In genomic region chr10:21924051-21924720, GRCm38 (mm10) we compare ENCODE assay signal across 9 mouse cellular contexts. TPM values are rescaled to one million over a fixed set of nuclear protein-coding genes. Genes with fewer than 3 reads are reported as not detected.
DNase-seq lines count a peak whose midpoint lies in the region; ATAC-seq and TF ChIP-seq lines count a peak whose summit lies in the region.
"Had no signal": no experiment of that assay in that cellular context is flagged by ENCODE, and none has a peak within 500 bp of the region (broad histone marks: within the 10 kb centered on the region; RNA-seq: fewer than 3 reads in every experiment).

No protein-coding gene starts in this region.

- no peak for TF ChIP-seq CTCF in intestine, postnatal 0 days (IDR thresholded peaks at IDR 0.05; ENCODE audit: low read depth)

- peak overlapping the region; percentile 64; the same call in 1 of the 2 replicates for H3K27ac ChIP-seq in intestine, embryonic 14.5 days (ENCODE audit: low read depth)
- H3K27ac ChIP-seq in intestine, postnatal 0 days (ENCODE audit: low read depth, low read length), result no peak overlapping the region
- peak overlapping the region; percentile 84 for H3K27ac ChIP-seq in embryonic facial prominence, embryonic 15.5 days (replicated peaks)
- peak overlapping the region; percentile 79 for H3K27ac ChIP-seq in limb, embryonic 15.5 days

- no peak overlapping the region for H3K9ac ChIP-seq in intestine, embryonic 14.5 days (ENCODE audit: low read length)
- no peak overlapping the region for H3K9ac ChIP-seq in intestine, postnatal 0 days (ENCODE audit: low read depth, low read length)
- H3K9ac ChIP-seq in embryonic facial prominence, embryonic 15.5 days, result no peak overlapping the region
- H3K9ac ChIP-seq in limb, embryonic 15.5 days, result no peak overlapping the region

- no peak for ATAC-seq in intestine, embryonic 14.5 days (replicated peaks; ENCODE audit: low FRiP score, low TSS enrichment, low read depth)
- ATAC-seq in intestine, postnatal 0 days, result no peak
- ATAC-seq in embryonic facial prominence, embryonic 15.5 days (ENCODE audit: insufficient number of reproducible peaks, low FRiP score, low TSS enrichment, low read depth), result no peak; the same call in 1 of the 2 replicates
- ATAC-seq in limb, embryonic 15.5 days (ENCODE audit: insufficient number of reproducible peaks, low FRiP score, low TSS enrichment, low read depth), result no peak
- ATAC-seq in CD4-positive, CD25-positive, alpha-beta regulatory T cell, adult 4 months, result no peak

- H3K9me3 ChIP-seq in intestine, embryonic 14.5 days (ENCODE audit: control insufficient read depth, low read length), result no peaks in the 10 kb centered on the region
- no peaks in the 10 kb centered on the region for H3K9me3 ChIP-seq in intestine, postnatal 0 days (ENCODE audit: control insufficient read depth)
- no peaks in the 10 kb centered on the region for H3K9me3 ChIP-seq in embryonic facial prominence, embryonic 15.5 days (replicated peaks)
- no peaks in the 10 kb centered on the region for H3K9me3 ChIP-seq in limb, embryonic 15.5 days

- no peaks in the 10 kb centered on the region for H3K36me3 ChIP-seq in intestine, embryonic 14.5 days (ENCODE audit: control insufficient read depth, insufficient read depth, low read length)
- no peaks in the 10 kb centered on the region for H3K36me3 ChIP-seq in intestine, postnatal 0 days (ENCODE audit: control insufficient read depth, insufficient read depth)
- no peaks in the 10 kb centered on the region for H3K36me3 ChIP-seq in embryonic facial prominence, embryonic 15.5 days
- H3K36me3 ChIP-seq in limb, embryonic 15.5 days, result no peaks in the 10 kb centered on the region

- H3K27me3 ChIP-seq in intestine, embryonic 14.5 days (replicated peaks; ENCODE audit: control insufficient read depth, insufficient read depth, low read length), result no peaks in the 10 kb centered on the region
- no peaks in the 10 kb centered on the region for H3K27me3 ChIP-seq in intestine, postnatal 0 days (replicated peaks; ENCODE audit: control insufficient read depth, insufficient read depth, low read length)
- 0 out of 2 replicates have a peak, but pooled peaks cover 1% of the 10 kb centered on the region for H3K27me3 ChIP-seq in embryonic facial prominence, embryonic 15.5 days
- H3K27me3 ChIP-seq in limb, embryonic 15.5 days, result no peaks in the 10 kb centered on the region

- peak overlapping the region; percentile 33 for H3K4me2 ChIP-seq in intestine, embryonic 14.5 days (ENCODE audit: low read length)
- H3K4me2 ChIP-seq in intestine, postnatal 0 days (replicated peaks; ENCODE audit: low read depth), result no peak overlapping the region
- H3K4me2 ChIP-seq in embryonic facial prominence, embryonic 15.5 days (replicated peaks), result peak overlapping the region; percentile 47
- peak overlapping the region; percentile 34 for H3K4me2 ChIP-seq in limb, embryonic 15.5 days

- H3K4me3 ChIP-seq in intestine, embryonic 14.5 days (ENCODE audit: low read depth, low read length), result no peak overlapping the region
- H3K4me3 ChIP-seq in intestine, postnatal 0 days (ENCODE audit: low read depth, low read length), result no peak overlapping the region
- H3K4me3 ChIP-seq in embryonic facial prominence, embryonic 15.5 days (replicated peaks), result peak overlapping the region; percentile 14
- peak overlapping the region; percentile 7; the same call in 1 of the 2 replicates for H3K4me3 ChIP-seq in limb, embryonic 15.5 days

- H3K4me1 ChIP-seq in intestine, embryonic 14.5 days (replicated peaks; ENCODE audit: control insufficient read depth, insufficient read depth, low read length), result peaks cover 10% of the 10 kb centered on the region
- no peaks in the 10 kb centered on the region for H3K4me1 ChIP-seq in intestine, postnatal 0 days (replicated peaks; ENCODE audit: control insufficient read depth, insufficient read depth, low read length)
- H3K4me1 ChIP-seq in embryonic facial prominence, embryonic 15.5 days, result peaks cover 37% of the 10 kb centered on the region
- peaks cover 22% of the 10 kb centered on the region for H3K4me1 ChIP-seq in limb, embryonic 15.5 days

- no peak for DNase-seq in intestine, embryonic 14.5 days (ENCODE audit: low spot score)
- peak; percentile 26 for DNase-seq in R1 (ENCODE audit: low read depth, low spot score)
- no peak for DNase-seq in thymus, postnatal 36 days
- no peak for DNase-seq in embryo, embryonic 10.5 days (ENCODE audit: low spot score)
- DNase-seq: thymus, postnatal 4 days had no signal

- WGBS in intestine, embryonic 14.5 days, result 66% methylated on average over 16 of the region's 16 CpGs
- WGBS in intestine, postnatal 0 days, result 77% methylated on average over 16 of the region's 16 CpGs
- WGBS in embryonic facial prominence, embryonic 15.5 days, result 51% methylated on average over 16 of the region's 16 CpGs
- WGBS in limb, embryonic 15.5 days, result 60% methylated on average over 16 of the region's 16 CpGs

RNA-seq across cellular contexts. Expression of gene Sgk1, which starts 42.2 kb away (rescaled TPM):
- 27.7 and 29.6 TPM in 2 replicates for polyA plus RNA-seq in intestine, embryonic 14.5 days (2014; fragmentation: Nextera tagmentation; extraction: Ambion mirVana)
- 118 and 162 TPM in 2 replicates for polyA plus RNA-seq in intestine, postnatal 0 days (2015; fragmentation: Nextera tagmentation; extraction: Ambion mirVana)
- polyA plus RNA-seq in embryonic facial prominence, embryonic 15.5 days (2015; fragmentation: Nextera tagmentation; extraction: Ambion mirVana), result 50.1 and 50.5 TPM in 2 replicates
- polyA plus RNA-seq in limb, embryonic 15.5 days (2015; fragmentation: Nextera tagmentation; extraction: Ambion mirVana), result 45.9 and 46.0 TPM in 2 replicates
- 10 to 100 TPM; 22.2 to 26.6 TPM for polyA plus RNA-seq in CD4-positive, CD25-positive, alpha-beta regulatory T cell, adult 4 months (2017; shearing (Covaris generic))

Comparison
In these comparisons a context has a peak if more than half of its experiments do, and no peak if none do; other contexts are left out.
1. H3K4me3 ChIP-seq: peak in embryonic facial prominence, embryonic 15.5 days (single experiment) and limb, embryonic 15.5 days (single experiment); none in intestine, embryonic 14.5 days (single experiment) and intestine, postnatal 0 days (single experiment).